Mouse (Mus musculus) heart, embryonic 14.5 days (tissue): ENCODE data around the gene Camk2b. TPM values are rescaled to one million over a fixed set of nuclear protein-coding genes. Genes with fewer than 3 reads are reported as not detected.

Source experiments
- ATAC-seq: fragments of 200-750 bp; cut with Nextera tagmentation; 2 replicates; pipeline ENCODE4 v1.8.0; 2017; ENCODE audit warnings: low read depth, moderate TSS enrichment; ENCODE audit not compliant: insufficient number of reproducible peaks, insufficient read depth, low FRiP score
- H3K27ac ChIP-seq, 2 experiments: fragments of 200-500 bp in 1 of 2; fragments of 300-500 bp in 1 of 2; sonication (generic) in 1 of 2; replicated peaks in 1 of 2; 2 replicates each; pipeline ENCODE4 v1.5.1; 2012 to 2014; ENCODE audit warnings: low read depth in 2 of 2, low read length in 2 of 2, control low read depth in 1 of 2, mild to moderate bottlenecking in 1 of 2, mixed read lengths in 1 of 2; ENCODE audit not compliant: control insufficient read depth in 1 of 2, insufficient read depth in 1 of 2
- H3K27me3 ChIP-seq: fragments of 300-500 bp; sonication (generic); 2 replicates; pipeline ENCODE4 v1.6.1; 2014; ENCODE audit warnings: mild to moderate bottlenecking, low read length, control low read depth; ENCODE audit not compliant: control insufficient read depth, insufficient read depth
- H3K36me3 ChIP-seq: fragments of 300-500 bp; sonication (generic); 2 replicates; pipeline ENCODE4 v1.6.1; 2014; ENCODE audit warnings: mild to moderate bottlenecking, control low read depth, low read length, mixed read lengths; ENCODE audit not compliant: control insufficient read depth, insufficient read depth
- H3K4me1 ChIP-seq, 2 experiments: fragments of 200-500 bp in 1 of 2; fragments of 300-500 bp in 1 of 2; sonication (generic) in 1 of 2; 2 replicates each; pipeline ENCODE4 v1.6.1; 2012 to 2014; ENCODE audit warnings: low read length in 2 of 2, control low read depth in 1 of 2, mixed read lengths in 1 of 2; ENCODE audit not compliant: control insufficient read depth in 2 of 2, insufficient read depth in 2 of 2
- H3K4me2 ChIP-seq: fragments of 300-500 bp; sonication (generic); 2 replicates; pipeline ENCODE4 v1.6.1; 2014; ENCODE audit warnings: mild to moderate bottlenecking, low read length
- H3K4me3 ChIP-seq, 2 experiments: fragments of 200-500 bp in 1 of 2; fragments of 300-500 bp in 1 of 2; sonication (generic) in 1 of 2; 2 replicates each; pipeline ENCODE4 v1.5.1; 2012 to 2014; ENCODE audit warnings: low read length in 2 of 2, mild to moderate bottlenecking in 2 of 2, control low read depth in 1 of 2, low read depth in 1 of 2, moderate library complexity in 1 of 2; ENCODE audit not compliant: control insufficient read depth in 1 of 2, insufficient read depth in 1 of 2
- H3K9ac ChIP-seq: fragments of 300-500 bp; sonication (generic); 2 replicates; pipeline ENCODE4 v1.6.1; 2014; ENCODE audit warnings: mild to moderate bottlenecking, low read length
- H3K9me3 ChIP-seq: fragments of 300-500 bp; sonication (generic); 2 replicates; pipeline ENCODE4 v1.6.1; 2016; ENCODE audit warnings: low read length, control low read depth; ENCODE audit not compliant: control insufficient read depth
- WGBS: fragments of 180-500 bp; shearing (Covaris S2); extraction: QIAGEN DNeasy Blood & Tissue Kit; methylation state at CpG from one replicate; pipeline ENCODE4 v1.1.7; 2014; 5-methylcytosine and 5-hydroxymethylcytosine counted together
- polyA plus RNA-seq: library from polyadenylated mRNA; unstranded; fragments of >200 nt; fragmentation: Nextera tagmentation; extraction: Ambion mirVana; gene quantifications from 2 replicates; pipeline ENCODE4 v1.2.1, GENCODE M21; 2014

The Camk2b gene
- polyA plus RNA-seq, 1 experiment from 2014 or later, result 2.5 TPM

DNA sequence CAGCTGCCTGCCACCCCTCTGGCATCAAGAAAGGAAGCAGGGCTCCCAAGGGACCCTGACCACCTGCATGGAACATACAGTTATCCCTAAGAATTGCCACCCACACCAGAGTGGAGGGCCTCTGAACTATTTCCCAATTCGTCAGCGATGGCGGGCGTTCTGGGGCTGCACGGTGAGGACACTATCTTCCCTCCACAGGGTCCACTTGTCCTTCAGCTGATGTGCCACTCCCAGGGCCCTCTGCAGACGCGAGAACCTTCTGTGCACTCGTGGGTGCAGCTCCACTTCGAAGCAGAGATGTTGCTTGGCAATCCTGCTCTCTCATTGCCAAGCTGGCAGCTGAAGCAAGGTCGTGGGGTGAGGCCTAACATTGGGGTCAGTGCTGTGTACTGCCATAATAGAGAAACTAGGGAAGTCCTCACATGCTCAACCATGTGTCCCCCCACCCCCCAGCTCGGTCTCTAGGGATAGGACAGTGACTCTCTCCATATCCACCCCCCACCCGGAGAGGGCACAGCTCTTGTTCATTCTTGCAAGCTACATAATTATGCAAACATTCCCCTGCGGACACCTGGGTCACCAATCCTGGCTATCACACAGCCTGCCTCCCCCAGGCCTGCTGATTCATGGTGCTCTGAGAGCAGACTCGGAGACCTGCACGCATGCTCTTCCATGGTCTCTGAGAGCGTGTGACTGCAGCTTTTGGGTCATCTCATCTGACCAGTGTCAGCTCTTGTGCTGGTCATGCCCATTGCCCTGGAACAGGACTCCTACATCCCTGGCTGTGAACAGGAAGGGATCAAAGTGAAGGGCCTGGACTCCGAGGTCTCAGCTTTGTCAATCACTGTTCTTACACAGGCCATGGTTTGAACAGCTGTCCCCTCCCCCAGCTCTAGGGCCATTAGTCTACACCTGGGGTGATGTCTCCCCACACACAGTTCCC lies 45.0 kb downstream of the Camk2b start:
- no peak overlapping the region for H3K4me3 ChIP-seq
- ATAC-seq, result no peak
- no peaks in the 10 kb centered on the region; a peak in 1 of 4 replicates for H3K4me1 ChIP-seq
- H3K36me3 ChIP-seq, result no peaks in the 10 kb centered on the region
- no peaks in the 10 kb centered on the region for H3K9me3 ChIP-seq
- H3K4me2 ChIP-seq, result no peak overlapping the region
- 74% methylated on average over 17 of the region's 17 CpGs for WGBS
- no peak overlapping the region for H3K9ac ChIP-seq
- no peaks in the 10 kb centered on the region for H3K27me3 ChIP-seq
- no peak overlapping the region for H3K27ac ChIP-seq

DNA sequence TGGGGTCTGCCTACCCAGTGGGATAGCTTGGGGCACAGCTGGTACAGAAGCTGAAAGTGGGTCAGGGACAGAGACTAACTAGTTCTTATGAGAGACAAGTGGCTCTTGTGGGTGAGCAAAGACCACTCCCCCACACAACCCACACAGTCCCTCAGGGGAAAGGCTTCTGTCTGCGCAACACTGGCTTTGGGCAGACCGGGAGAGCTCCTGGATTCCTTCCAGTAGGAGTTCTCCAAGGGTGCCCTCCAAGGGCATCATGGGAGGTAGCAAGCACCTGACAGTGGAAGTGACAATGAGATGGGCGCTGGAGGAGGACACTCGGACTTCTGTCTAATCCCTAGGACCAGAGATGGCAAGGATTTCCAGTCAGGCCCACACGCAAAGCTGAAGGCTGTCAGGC lies 45.8 kb downstream of the Camk2b start:
- WGBS, result 78% methylated on average over 5 of the region's 5 CpGs

DNA sequence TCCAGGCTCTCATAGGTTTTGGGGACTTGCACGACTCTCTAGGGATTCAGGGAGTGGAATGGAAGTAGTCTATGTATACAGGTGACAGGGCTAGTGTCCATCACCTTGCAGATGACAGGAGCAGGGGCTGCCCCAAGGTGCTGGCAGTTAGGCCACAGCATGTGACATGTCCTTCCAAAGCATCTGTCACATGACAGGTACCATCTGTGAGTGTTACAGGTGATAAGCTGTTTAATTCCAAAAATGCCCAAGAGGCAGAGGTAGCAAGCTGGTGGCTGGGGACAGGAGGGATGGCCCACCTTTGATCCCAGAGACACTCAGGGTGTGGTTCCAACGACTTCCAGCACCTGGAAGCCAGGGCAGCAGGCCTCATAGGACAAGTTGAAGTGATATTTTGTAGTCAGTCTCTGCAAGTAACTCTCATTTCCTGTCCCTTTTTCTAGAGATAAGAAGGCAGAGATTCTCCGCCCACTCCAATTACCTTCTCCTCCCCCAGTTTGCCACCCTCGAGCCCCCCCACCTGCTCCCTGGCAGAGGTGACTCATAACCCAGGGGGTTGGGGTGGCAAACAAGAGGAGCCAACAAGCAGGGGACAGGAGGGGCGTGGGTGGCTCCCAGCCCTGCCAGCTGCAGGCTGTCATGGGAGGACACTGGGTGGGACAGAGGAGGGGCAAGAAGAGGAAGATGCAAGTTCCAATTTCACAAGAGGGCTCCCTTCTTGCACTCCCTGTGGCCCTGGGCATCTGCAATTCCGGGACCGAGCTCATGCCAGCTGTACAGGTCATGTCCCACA lies 47.7 kb downstream of the Camk2b start:
- Histone ChIP-seq H3K9me3 (no peaks in the 10 kb centered on the region), H3K27ac (no peak overlapping the region), H3K9ac (no peak overlapping the region), H3K4me3 (no peak overlapping the region), H3K36me3 (no peaks in the 10 kb centered on the region), H3K4me1 (no peaks in the 10 kb centered on the region; a peak in 1 of 4 replicates), H3K27me3 (no peaks in the 10 kb centered on the region), H3K4me2 (no peak overlapping the region)
- 51% methylated on average over 7 of the region's 7 CpGs for WGBS
- no peak for ATAC-seq

More for the DNA sequence above, 45.8 kb downstream of the Camk2b start:
- H3K27me3 ChIP-seq, result no peaks in the 10 kb centered on the region
- no peaks in the 10 kb centered on the region for H3K9me3 ChIP-seq
- no peak for ATAC-seq
- H3K9ac ChIP-seq, result no peak overlapping the region
- H3K27ac ChIP-seq, result no peak overlapping the region
- no peak overlapping the region for H3K4me3 ChIP-seq
- H3K4me1 ChIP-seq, result no peaks in the 10 kb centered on the region; a peak in 1 of 4 replicates
- H3K36me3 ChIP-seq, result no peaks in the 10 kb centered on the region
- H3K4me2 ChIP-seq, result no peak overlapping the region

DNA sequence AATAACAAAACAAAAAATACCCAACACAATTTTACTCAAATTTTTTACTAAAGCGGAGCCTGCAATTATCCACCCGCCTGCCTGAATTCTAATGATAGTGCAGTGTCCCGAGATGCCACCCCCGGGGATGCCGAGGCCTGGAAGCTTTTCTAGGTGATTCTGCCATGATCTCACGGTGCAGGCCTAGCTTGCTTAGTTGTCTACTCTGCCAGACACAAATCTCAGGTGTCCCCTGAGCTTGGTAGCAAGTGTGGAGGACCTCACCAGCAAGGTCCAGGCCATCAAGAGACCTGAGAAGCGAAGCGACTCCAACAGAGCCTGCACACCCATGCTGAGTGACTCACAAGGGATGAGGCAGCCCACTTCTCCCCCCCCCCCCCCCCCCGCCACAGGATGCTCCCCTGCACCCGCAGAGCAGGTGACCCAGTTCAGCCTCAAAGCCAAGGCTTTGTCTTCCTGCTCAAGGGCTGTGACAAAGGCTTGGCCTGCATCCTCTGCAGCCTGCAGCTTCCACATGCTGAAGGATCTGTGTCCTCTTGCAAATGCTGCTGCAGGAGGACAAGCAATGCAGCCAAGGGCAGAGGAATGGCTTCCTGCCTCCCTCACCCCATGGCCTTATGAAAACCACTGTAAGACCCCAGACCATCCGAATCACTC lies 48.5 kb downstream of the Camk2b start:
- no peak overlapping the region for H3K9ac ChIP-seq
- no peaks in the 10 kb centered on the region for H3K9me3 ChIP-seq
- no peak overlapping the region for H3K4me3 ChIP-seq
- H3K4me2 ChIP-seq, result no peak overlapping the region
- no peaks in the 10 kb centered on the region; a peak in 1 of 4 replicates for H3K4me1 ChIP-seq
- no peaks in the 10 kb centered on the region for H3K27me3 ChIP-seq
- WGBS, result 77% methylated on average over 10 of the region's 11 CpGs
- H3K36me3 ChIP-seq, result no peaks in the 10 kb centered on the region
- H3K27ac ChIP-seq, result no peak overlapping the region
- ATAC-seq, result no peak

DNA sequence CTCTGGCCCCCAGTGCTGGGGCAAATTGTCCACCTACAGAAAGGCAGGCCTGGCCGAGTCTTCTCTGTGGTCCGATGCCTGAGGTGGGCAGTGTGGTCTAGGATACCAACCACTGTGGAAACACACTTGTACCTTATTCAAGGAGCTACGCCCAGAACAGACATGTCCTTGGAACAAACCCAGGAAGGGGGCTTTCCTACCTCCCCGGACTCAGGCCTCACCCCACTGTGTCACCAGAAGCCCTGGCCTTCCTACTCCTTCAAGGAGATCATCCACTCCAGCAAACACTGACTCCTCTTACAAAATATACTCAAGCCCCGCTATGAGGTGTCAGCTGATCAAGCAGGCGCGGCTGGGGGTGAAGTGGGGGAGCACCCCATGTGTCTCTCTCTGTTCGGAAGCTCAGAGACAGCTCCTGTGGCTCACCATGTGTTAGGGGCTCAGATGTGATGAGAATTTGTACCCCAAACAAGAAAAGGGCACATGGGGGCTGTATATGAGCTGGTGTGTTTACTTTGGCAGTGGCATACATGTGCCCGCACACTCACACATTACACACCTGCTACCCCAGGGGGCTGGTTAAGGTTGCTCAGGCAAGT lies 49.3 kb downstream of the Camk2b start:
- Histone ChIP-seq H3K27me3 (no peaks in the 10 kb centered on the region), H3K4me1 (no peaks in the 10 kb centered on the region; a peak in 1 of 4 replicates), H3K27ac (no peak overlapping the region), H3K9me3 (no peaks in the 10 kb centered on the region), H3K9ac (no peak overlapping the region), H3K36me3 (no peaks in the 10 kb centered on the region), H3K4me3 (no peak overlapping the region), H3K4me2 (no peak overlapping the region)
- no peak for ATAC-seq
- 56% methylated on average over 9 of the region's 9 CpGs for WGBS

DNA sequence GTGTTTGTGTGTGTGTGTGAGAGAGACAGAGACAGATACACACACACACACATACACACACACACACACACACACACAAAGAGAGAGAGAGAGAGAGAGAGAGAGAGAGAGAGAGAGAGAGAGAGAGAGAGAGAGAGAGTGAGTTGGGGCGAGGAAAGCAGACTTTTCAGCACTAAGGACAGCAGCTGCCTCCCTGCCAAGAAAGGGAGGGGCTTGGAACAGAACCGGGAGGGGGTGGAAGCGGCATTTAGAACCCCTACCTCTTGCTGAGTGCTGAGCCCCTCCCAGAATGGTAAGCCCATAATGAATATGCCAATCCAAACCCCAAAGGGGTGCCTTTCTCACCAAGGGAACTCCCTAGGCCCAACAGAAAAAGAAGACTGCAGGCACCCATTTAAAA lies 49.8 kb downstream of the Camk2b start:
- H3K36me3 ChIP-seq, result no peaks in the 10 kb centered on the region
- H3K4me1 ChIP-seq, result no peaks in the 10 kb centered on the region; a peak in 1 of 4 replicates
- H3K4me2 ChIP-seq, result no peak overlapping the region
- no peak overlapping the region for H3K9ac ChIP-seq
- no peak overlapping the region for H3K4me3 ChIP-seq
- no peaks in the 10 kb centered on the region for H3K27me3 ChIP-seq
- ATAC-seq, result no peak
- WGBS, result 2% methylated on average over 3 of the region's 3 CpGs
- no peak overlapping the region for H3K27ac ChIP-seq
- H3K9me3 ChIP-seq, result no peaks in the 10 kb centered on the region

DNA sequence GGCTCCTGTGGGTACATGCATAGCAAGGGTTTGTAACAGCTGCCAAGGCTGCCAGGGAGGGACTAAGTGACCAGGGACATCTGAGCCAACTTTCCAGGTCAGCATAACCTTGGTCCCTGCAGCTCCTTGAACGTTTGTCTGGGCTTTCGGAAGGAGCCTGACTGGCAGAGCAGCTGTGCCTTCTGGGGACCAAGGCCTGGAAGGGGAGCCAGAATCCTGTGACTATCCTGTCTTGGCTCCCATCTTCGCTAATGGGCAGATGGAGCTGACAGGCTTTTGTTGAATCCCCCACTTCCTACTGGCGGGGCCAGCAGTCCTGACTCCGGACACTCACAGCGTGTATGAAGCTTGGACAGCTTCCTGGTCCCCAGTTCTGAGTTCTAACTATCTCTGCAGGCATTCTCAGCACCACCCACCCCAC lies 51.1 kb downstream of the Camk2b start:
- WGBS, result 75% methylated on average over 6 of the region's 6 CpGs
- H3K4me2 ChIP-seq, result no peak overlapping the region
- H3K4me3 ChIP-seq, result no peak overlapping the region
- no peaks in the 10 kb centered on the region; a peak in 1 of 4 replicates for H3K4me1 ChIP-seq
- no peaks in the 10 kb centered on the region for H3K36me3 ChIP-seq
- no peaks in the 10 kb centered on the region for H3K9me3 ChIP-seq
- no peak overlapping the region for H3K27ac ChIP-seq
- no peaks in the 10 kb centered on the region for H3K27me3 ChIP-seq
- H3K9ac ChIP-seq, result no peak overlapping the region
- no peak for ATAC-seq
